Mouse (Mus musculus): ENCODE measurements at regions not wholly inside any gene's neighbourhood (a gene's known extent, or its start where the extent isn't known, plus 50 kb on each side); places are given as distances from the start of the nearest gene placed in this dataset.

- TF ChIP-seq CTCF (IDR thresholded peaks at IDR 0.05; ENCODE audit: low read depth, low read length) (no peak), POLR2A (IDR thresholded peaks at IDR 0.05; ENCODE audit: extremely low read depth, insufficient read depth, low read length) (no peak)
These were observed 135.2 kb downstream of the Gm12728 start for GRCm38 (mm10) chr4:105924781-105925382.
